Mouse (Mus musculus) hindlimb bud, embryonic 11.5 days (tissue): ENCODE measurements around the gene Clec2e.
"Not testable (repeated sequence)": the region's sequence is repeated elsewhere in the genome, so short reads cannot be mapped to it uniquely, and the experiment has no call there.

Source experiments
- DNase-seq: peaks from one replicate; pipeline ENCODE4 v3.0.0-alpha.2; 2012; ENCODE audit warnings: low read depth, low spot score; ENCODE audit errors: extremely low spot score

The Clec2e gene

GRCm38 (mm10) chr6:129100794-129101193 is at the start of gene Clec2e:
Gene Clec2e (minus strand): TSS chr6:129100913.
- not testable (repeated sequence) for DNase-seq

DNA sequence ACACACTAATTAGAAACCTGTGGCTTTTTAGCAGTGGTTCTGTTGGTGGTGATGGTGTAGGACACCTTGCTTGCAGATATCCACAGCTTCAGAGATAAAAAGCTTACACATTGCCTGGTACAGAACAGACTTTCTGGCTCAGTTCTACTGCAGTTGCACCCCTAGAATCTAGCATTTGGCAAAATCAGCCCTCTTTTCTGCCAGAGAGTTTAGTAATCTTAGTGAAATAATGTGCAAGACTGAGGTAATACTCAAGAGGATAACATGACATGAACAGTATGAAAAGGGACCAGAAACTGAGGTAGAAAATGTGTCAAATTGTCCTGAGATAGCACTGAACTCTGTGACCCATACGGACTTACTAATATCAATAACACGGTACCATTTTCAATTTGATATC is 46.1 kb upstream of the Clec2e start:
- no peak for DNase-seq

DNA sequence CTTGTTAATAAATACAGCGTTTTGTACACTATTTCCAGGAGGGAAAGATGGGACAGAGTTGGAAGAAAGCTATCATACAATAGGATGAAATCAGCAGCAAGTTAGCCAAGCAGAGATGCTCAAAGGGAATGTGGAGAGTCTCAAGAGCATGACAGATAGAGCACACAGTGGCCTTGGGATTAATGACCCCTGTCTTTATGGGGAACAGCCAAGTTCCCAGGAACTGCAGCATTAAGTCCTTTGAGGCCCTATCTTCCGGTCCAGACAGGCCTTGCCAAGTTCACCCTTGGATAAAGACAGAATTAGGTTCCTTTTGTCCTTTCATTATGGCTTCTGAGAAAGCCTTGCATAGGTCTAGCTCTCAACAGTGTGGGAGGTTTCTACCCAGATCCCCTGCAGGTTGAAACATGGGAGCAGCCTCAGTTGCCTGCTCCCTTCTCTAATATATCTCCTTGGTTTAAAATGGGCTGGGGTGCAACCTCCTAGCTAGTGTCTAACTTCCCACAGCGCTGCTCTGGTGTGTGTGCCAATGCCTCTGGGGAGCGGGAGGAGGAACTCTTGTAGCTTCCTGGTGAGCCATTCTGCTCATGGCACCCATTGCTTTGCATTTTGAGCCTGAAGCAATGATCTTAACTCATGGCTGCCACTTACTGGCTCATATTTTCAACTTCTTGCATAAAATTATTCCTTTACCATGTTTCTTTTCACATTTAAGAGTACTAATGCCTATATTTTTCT is 32.1 kb upstream of the Clec2e start:
- DNase-seq: no peak

DNA sequence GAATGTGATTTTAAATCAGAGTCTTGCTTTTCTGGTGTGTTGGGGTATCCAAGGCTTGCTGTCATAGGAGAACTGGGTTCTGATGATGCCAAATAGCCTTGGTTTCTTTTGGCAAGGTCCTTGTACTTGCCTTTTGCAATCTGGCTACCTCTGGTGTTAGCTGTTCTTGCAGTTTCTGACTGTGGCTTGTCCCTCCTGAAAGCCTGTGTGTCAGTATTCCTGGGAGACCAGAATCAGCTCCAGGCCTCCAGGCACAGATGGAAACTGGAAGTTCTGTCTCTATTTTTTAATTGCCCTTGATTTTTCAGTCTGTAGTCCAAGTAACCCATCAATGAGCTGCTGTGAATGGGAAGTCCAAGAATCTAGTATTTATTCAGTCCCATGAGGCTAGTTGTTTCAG is 26.1 kb upstream of the Clec2e start:
- DNase-seq: no peak

GRCm38 (mm10) chr6:129124531-129124930 is 23.8 kb upstream of the Clec2e start:
- DNase-seq: not testable (repeated sequence)

GRCm38 (mm10) chr6:129116223-129116622 is 15.5 kb upstream of the Clec2e start:
- DNase-seq: no peak

- not testable (repeated sequence) for DNase-seq
Observed at GRCm38 (mm10) chr6:129114237-129114636, 13.5 kb upstream of the Clec2e start.

DNA sequence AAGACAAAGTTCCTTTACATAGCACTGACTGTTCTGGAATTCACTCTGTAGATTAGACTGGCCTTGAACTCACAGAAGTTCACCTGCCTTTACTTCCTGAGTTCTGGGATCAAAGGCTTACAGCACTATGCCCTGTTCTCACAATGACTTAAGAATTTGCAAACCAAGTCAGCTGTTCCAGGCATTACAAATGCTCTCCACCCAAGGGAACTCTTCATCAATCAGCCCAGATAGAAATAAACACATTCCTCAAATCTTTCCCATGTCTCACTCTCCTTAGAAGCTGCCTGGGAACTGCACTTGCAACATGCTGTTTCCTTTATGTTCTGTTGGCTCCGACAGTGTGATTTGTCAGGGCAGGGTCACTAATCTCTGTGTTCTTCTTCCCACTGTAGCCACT is 13.1 kb upstream of the Clec2e start:
- DNase-seq: no peak

GRCm38 (mm10) chr6:129113030-129113673 is 12.4 kb upstream of the Clec2e start:
- DNase-seq: no peak

DNA sequence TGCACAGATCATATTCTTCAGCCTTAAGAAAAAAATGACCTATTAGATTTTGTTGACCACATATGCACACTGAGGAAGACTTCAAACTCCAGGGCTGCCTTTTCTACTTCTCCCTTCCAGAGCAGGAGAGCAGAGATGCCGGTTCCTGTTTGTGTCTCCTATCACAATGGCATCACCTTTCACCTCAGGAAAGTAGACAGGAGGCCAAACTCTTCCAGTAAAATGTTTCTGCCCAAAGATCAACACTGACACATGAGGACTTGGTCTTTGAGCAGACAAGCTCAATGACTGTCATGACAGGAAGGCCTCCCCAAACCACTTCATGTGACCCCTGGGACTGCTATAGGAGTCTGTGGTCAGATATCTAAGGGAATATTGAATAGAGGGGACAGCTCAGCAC is 11.8 kb upstream of the Clec2e start:
- DNase-seq: no peak

DNA sequence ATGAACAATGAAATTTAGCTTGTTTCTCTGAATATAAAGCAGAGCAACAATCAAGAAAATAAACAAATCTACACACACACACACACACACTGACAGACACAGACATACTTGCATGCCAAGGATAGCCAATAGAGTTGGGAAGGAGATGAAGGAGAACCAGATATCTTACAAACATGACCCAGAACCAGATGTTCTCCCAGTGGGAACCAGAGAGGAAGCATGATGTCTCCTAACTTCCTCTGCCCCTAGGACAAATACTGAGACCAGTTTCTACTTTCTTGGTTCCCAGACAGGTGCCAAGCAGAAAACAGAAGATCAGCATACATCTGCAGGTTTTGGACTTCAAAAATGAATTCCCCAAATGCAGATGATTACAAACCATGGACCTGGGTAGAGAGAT is 7.2 kb upstream of the Clec2e start:
- no peak for DNase-seq

- DNase-seq: no peak
Observed at GRCm38 (mm10) chr6:129102858-129103555, 2.3 kb upstream of the Clec2e start.

- no peak for DNase-seq
Observed at GRCm38 (mm10) chr6:129101604-129102003, 891 bp upstream of the Clec2e start.

DNA sequence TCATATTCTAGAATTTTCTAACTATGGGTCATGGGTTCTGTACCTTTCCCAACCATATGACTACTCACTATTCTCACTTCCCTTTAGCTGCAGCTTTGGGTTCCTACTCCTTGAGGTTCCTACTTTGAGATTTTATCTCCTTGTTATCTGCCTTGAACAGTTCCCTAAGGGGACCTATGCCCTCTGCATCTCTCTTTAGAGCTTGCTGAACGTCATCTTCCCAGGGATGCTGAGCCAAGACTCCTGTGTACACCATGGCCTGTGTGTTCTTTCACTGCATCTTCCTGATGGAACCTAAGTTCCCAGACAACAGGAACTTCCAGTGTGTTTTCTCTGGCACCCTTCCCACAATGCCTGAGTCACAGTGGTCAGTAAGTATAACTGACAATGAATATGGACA is 2.8 kb downstream of the Clec2e start:
- DNase-seq: no peak

- no peak for DNase-seq
Observed at GRCm38 (mm10) chr6:129095166-129095565, 5.5 kb downstream of the Clec2e start.

GRCm38 (mm10) chr6:129088596-129088995 is 12.1 kb downstream of the Clec2e start:
- DNase-seq: not testable (repeated sequence)

GRCm38 (mm10) chr6:129088161-129088560 is 12.6 kb downstream of the Clec2e start:
- DNase-seq: no peak

- DNase-seq: not testable (repeated sequence)
Observed at GRCm38 (mm10) chr6:129086031-129086430, 14.7 kb downstream of the Clec2e start.

DNA sequence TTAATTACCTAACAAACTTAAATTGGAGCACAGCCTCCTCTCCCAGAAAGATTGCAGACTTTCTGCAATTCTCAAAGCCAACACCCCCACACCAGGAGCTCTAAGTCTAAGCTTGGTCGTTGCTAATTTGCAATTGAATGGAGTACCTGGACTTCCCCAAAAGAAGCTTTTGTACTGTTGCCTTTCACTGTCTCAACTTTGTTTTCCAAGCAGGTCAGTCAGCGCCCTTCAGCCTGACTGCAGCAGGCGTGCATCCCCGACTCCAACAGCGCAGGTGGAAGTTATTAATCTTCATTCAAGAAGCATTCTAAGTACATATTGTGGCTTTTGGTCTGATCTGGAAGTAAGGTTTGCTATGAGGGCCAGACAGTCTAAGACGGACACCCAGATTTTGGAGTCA is 15.6 kb downstream of the Clec2e start:
- no peak for DNase-seq

GRCm38 (mm10) chr6:129066986-129067385 is 33.7 kb downstream of the Clec2e start:
- no peak for DNase-seq

- no peak for DNase-seq
Observed at GRCm38 (mm10) chr6:129066530-129066929, 34.2 kb downstream of the Clec2e start.

DNA sequence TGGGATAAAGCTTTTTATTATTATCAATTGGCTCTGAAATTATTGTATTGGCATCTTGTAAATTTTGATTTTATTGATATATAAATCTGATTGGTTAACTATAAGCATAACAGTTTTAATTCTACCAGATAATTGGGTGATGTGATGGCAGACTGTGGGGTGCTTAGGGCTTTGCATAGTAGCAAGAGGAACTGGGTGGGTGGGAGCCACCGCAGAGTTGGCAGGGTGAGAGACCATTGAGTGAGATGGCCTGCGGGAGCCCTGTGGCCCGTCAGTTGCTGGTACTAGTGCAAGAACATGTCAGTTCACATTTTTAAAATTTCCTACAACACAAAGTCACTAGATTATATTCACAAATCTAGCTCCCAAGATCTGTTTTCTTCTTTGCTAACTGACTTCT is 34.9 kb downstream of the Clec2e start:
- no peak for DNase-seq
